Comparison of ENCODE assay signal across 31 mouse cellular contexts in the genomic region with DNA sequence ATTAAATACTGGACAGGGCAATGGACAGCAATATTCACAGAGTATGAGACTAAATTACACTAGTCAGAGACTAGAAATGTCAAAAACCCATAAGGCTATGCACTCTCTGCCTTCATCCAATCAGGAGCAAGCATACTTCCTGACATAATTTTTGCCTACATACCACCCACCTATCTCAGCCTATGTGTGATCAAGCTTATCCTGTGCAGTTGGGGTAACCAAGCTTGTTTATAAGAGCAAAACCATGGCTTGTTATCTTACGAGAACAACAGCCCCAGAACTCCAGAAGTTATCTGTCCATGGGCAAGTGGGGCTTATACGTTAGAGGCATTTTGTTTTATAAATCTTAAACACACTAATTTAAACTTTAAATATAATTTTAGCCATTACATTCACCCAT. TPM values are rescaled to one million over a fixed set of nuclear protein-coding genes. Genes with fewer than 3 reads are reported as not detected.
DNase-seq lines count a peak whose midpoint lies in the region; ATAC-seq lines count a peak whose summit lies in the region.
"Had no signal": no experiment of that assay in that cellular context is flagged by ENCODE, and none has a peak within 500 bp of the region (broad histone marks: within the 10 kb centered on the region; RNA-seq: fewer than 3 reads in every experiment).

No protein-coding gene starts in this region.

- WGBS in liver, embryonic 12.5 days (ENCODE audit: insufficient replicate concordance), result 30% methylated on average over 2 of the region's 2 CpGs
- WGBS in liver, embryonic 15.5 days (ENCODE audit: insufficient replicate concordance), result 19% methylated on average over 2 of the region's 2 CpGs
- WGBS in intestine, embryonic 16.5 days, result 81% methylated on average over 2 of the region's 2 CpGs

- intact Hi-C loops in heart, postnatal 10 days (cut with DNase I), result no loop called here

- no peaks in the 10 kb centered on the region for H3K4me1 ChIP-seq in liver, embryonic 12.5 days
- no peaks in the 10 kb centered on the region for H3K4me1 ChIP-seq in liver, embryonic 15.5 days (replicated peaks)
- no peaks in the 10 kb centered on the region for H3K4me1 ChIP-seq in intestine, embryonic 16.5 days (ENCODE audit: control insufficient read depth, insufficient read depth, low read length)
- H3K4me1 ChIP-seq: forebrain, embryonic 13.5 days had no signal

- peaks cover 17% of the 10 kb centered on the region for H3K27me3 ChIP-seq in liver, embryonic 12.5 days (replicated peaks)
- 0 out of 2 replicates have a peak, but pooled peaks cover 1% of the 10 kb centered on the region for H3K27me3 ChIP-seq in liver, embryonic 15.5 days
- H3K27me3 ChIP-seq in intestine, embryonic 16.5 days (replicated peaks; ENCODE audit: control insufficient read depth, insufficient read depth, low read length), result no peaks in the 10 kb centered on the region

- H3K9ac ChIP-seq in liver, embryonic 12.5 days, result no peak overlapping the region
- H3K9ac ChIP-seq in liver, embryonic 15.5 days, result no peak overlapping the region
- no peak overlapping the region for H3K9ac ChIP-seq in intestine, embryonic 16.5 days (ENCODE audit: low read depth, low read length)
- H3K9ac ChIP-seq: forebrain, embryonic 13.5 days; hindbrain, embryonic 14.5 days had no signal

- ATAC-seq in liver, embryonic 12.5 days, result peak; percentile 63; the same call in 1 of the 2 replicates
- peak; percentile 42; the same call in 1 of the 2 replicates for ATAC-seq in liver, embryonic 15.5 days (ENCODE audit: insufficient read depth)
- peak; percentile 95 for ATAC-seq in megakaryocyte progenitor cell, adult 5-6 weeks (replicated peaks; ENCODE audit: poor library complexity)
- no peak for ATAC-seq in intestine, embryonic 16.5 days
- ATAC-seq: forebrain, embryonic 13.5 days; forebrain, embryonic 16.5 days; hindbrain, postnatal 0 days had no signal

- no peaks in the 10 kb centered on the region for H3K36me3 ChIP-seq in liver, embryonic 12.5 days
- H3K36me3 ChIP-seq in liver, embryonic 15.5 days (replicated peaks), result no peaks in the 10 kb centered on the region
- H3K36me3 ChIP-seq in intestine, embryonic 16.5 days (ENCODE audit: control insufficient read depth, insufficient read depth, low read length), result no peaks in the 10 kb centered on the region
- H3K36me3 ChIP-seq: forebrain, embryonic 10.5 days had no signal

- peak; percentile 35 for DNase-seq in heart, adult 11 months
- no peak for DNase-seq in heart, postnatal 10 days
- DNase-seq in thymus, postnatal 0 days (ENCODE audit: low spot score), result no peak
- no peak for DNase-seq in thymus, postnatal 36 days
- DNase-seq: adrenal gland, postnatal 10 days; adrenal gland, postnatal 36 days; cerebellum, adult 11 months; cerebellum, adult 8-10 months; cerebellum, postnatal 10 days; cerebellum, postnatal 36 days; gastrocnemius, postnatal 10 days; gastrocnemius, postnatal 36 days; heart, postnatal 36 days had no signal

- no peaks in the 10 kb centered on the region for H3K9me3 ChIP-seq in liver, embryonic 12.5 days (replicated peaks)
- no peaks in the 10 kb centered on the region for H3K9me3 ChIP-seq in liver, embryonic 15.5 days (replicated peaks)
- no peaks in the 10 kb centered on the region for H3K9me3 ChIP-seq in intestine, embryonic 16.5 days (ENCODE audit: control insufficient read depth, low read length)
- H3K9me3 ChIP-seq: forebrain, embryonic 10.5 days; forebrain, embryonic 13.5 days had no signal

- H3K4me3 ChIP-seq in liver, embryonic 12.5 days, result no peak overlapping the region
- no peak overlapping the region for H3K4me3 ChIP-seq in liver, embryonic 15.5 days (replicated peaks)
- H3K4me3 ChIP-seq in intestine, embryonic 16.5 days (ENCODE audit: low read length), result no peak overlapping the region
- H3K4me3 ChIP-seq: forebrain, embryonic 10.5 days; forebrain, embryonic 13.5 days had no signal

- no peak overlapping the region for H3K4me2 ChIP-seq in liver, embryonic 12.5 days
- no peak overlapping the region for H3K4me2 ChIP-seq in liver, embryonic 15.5 days
- H3K4me2 ChIP-seq in intestine, embryonic 16.5 days (ENCODE audit: low read depth, low read length), result no peak overlapping the region
- H3K4me2 ChIP-seq: forebrain, embryonic 13.5 days; heart, embryonic 11.5 days; hindbrain, embryonic 14.5 days had no signal

- no peak overlapping the region for H3K27ac ChIP-seq in liver, embryonic 12.5 days
- H3K27ac ChIP-seq in liver, embryonic 15.5 days (replicated peaks), result no peak overlapping the region
- H3K27ac ChIP-seq in intestine, embryonic 16.5 days (ENCODE audit: low read length), result no peak overlapping the region
- H3K27ac ChIP-seq: forebrain, embryonic 10.5 days; forebrain, embryonic 13.5 days; hindbrain, embryonic 14.5 days; hindbrain, postnatal 0 days had no signal

RNA-seq across cellular contexts. Expression of gene AI854703, which starts 8.5 kb away (rescaled TPM):
- total RNA-seq in heart, postnatal 10 days (2021), result under 1 TPM; 0.50 to 0.89 TPM
- 0.30 and 0.50 TPM in 2 replicates for polyA plus RNA-seq in liver, embryonic 12.5 days (2016; fragmentation: Nextera tagmentation; extraction: Ambion mirVana)
- 0.18 and 0.24 TPM in 2 replicates for polyA plus RNA-seq in liver, embryonic 15.5 days (2015; fragmentation: Nextera tagmentation; extraction: Ambion mirVana)
- 0.07 and 0.64 TPM in 2 replicates for total RNA-seq in megakaryocyte progenitor cell, adult 5-6 weeks (2015)
- 0.08 and 0.61 TPM in 2 replicates for total RNA-seq in megakaryocyte progenitor cell, adult 5-6 weeks (2017)
- 2.0 and 2.3 TPM in 2 replicates for polyA plus RNA-seq in thymus, postnatal 0 days (2015; fragmentation: Nextera tagmentation; extraction: Ambion mirVana)
- 0.95 and 1.1 TPM in 2 replicates for polyA plus RNA-seq in intestine, embryonic 16.5 days (2015; fragmentation: Nextera tagmentation; extraction: Ambion mirVana)

RNA-seq across cellular contexts. Expression of gene Gimap8, which starts 11.9 kb away (rescaled TPM):
- total RNA-seq in heart, postnatal 10 days (2021), result 10 to 100 TPM; 11.0 to 14.0 TPM
- 0.93 and 1.0 TPM in 2 replicates for polyA plus RNA-seq in liver, embryonic 12.5 days (2016; fragmentation: Nextera tagmentation; extraction: Ambion mirVana)
- 0.81 and 0.92 TPM in 2 replicates for polyA plus RNA-seq in liver, embryonic 15.5 days (2015; fragmentation: Nextera tagmentation; extraction: Ambion mirVana)
- 0.27 and 1.1 TPM in 2 replicates for total RNA-seq in megakaryocyte progenitor cell, adult 5-6 weeks (2015)
- 0.50 and 2.0 TPM in 2 replicates for total RNA-seq in megakaryocyte progenitor cell, adult 5-6 weeks (2017)
- 11.8 and 12.8 TPM in 2 replicates for polyA plus RNA-seq in thymus, postnatal 0 days (2015; fragmentation: Nextera tagmentation; extraction: Ambion mirVana)
- 1.7 TPM in 2 replicates for polyA plus RNA-seq in intestine, embryonic 16.5 days (2015; fragmentation: Nextera tagmentation; extraction: Ambion mirVana)

RNA-seq across cellular contexts. Expression of gene Zfp775, which starts 33.2 kb away (rescaled TPM):
- total RNA-seq in heart, postnatal 10 days (2021), result 1 to 10 TPM; 5.8 to 5.9 TPM
- polyA plus RNA-seq in liver, embryonic 12.5 days (2016; fragmentation: Nextera tagmentation; extraction: Ambion mirVana), result 2.0 and 2.2 TPM in 2 replicates
- polyA plus RNA-seq in liver, embryonic 15.5 days (2015; fragmentation: Nextera tagmentation; extraction: Ambion mirVana), result 1.7 and 1.9 TPM in 2 replicates
- 0.78 and 0.96 TPM in 2 replicates for total RNA-seq in megakaryocyte progenitor cell, adult 5-6 weeks (2015)
- total RNA-seq in megakaryocyte progenitor cell, adult 5-6 weeks (2017), result 1.00 and 2.0 TPM in 2 replicates
- polyA plus RNA-seq in thymus, postnatal 0 days (2015; fragmentation: Nextera tagmentation; extraction: Ambion mirVana), result 6.8 and 6.9 TPM in 2 replicates
- 5.2 and 6.1 TPM in 2 replicates for polyA plus RNA-seq in intestine, embryonic 16.5 days (2015; fragmentation: Nextera tagmentation; extraction: Ambion mirVana)

RNA-seq across cellular contexts. Expression of gene Gimap9, which starts 40.8 kb away (rescaled TPM):
- 1 to 10 TPM; 6.0 to 7.5 TPM for total RNA-seq in heart, postnatal 10 days (2021)
- polyA plus RNA-seq in liver, embryonic 12.5 days (2016; fragmentation: Nextera tagmentation; extraction: Ambion mirVana), result 11.4 and 12.9 TPM in 2 replicates
- polyA plus RNA-seq in liver, embryonic 15.5 days (2015; fragmentation: Nextera tagmentation; extraction: Ambion mirVana), result 7.5 and 9.5 TPM in 2 replicates
- total RNA-seq in megakaryocyte progenitor cell, adult 5-6 weeks (2015), result 10.7 and 14.5 TPM in 2 replicates
- 17.2 and 29.9 TPM in 2 replicates for total RNA-seq in megakaryocyte progenitor cell, adult 5-6 weeks (2017)
- 164 and 172 TPM in 2 replicates for polyA plus RNA-seq in thymus, postnatal 0 days (2015; fragmentation: Nextera tagmentation; extraction: Ambion mirVana)
- 15.9 and 16.5 TPM in 2 replicates for polyA plus RNA-seq in intestine, embryonic 16.5 days (2015; fragmentation: Nextera tagmentation; extraction: Ambion mirVana)

RNA-seq across cellular contexts. Expression of gene Gm44965, which starts 41.4 kb away (rescaled TPM):
- total RNA-seq in heart, postnatal 10 days (2021), result 1 to 10 TPM in 1 of 2 experiments, not detected in 1; 5.4 TPM
- not detected in 2 replicates for polyA plus RNA-seq in liver, embryonic 12.5 days (2016; fragmentation: Nextera tagmentation; extraction: Ambion mirVana)
- polyA plus RNA-seq in liver, embryonic 15.5 days (2015; fragmentation: Nextera tagmentation; extraction: Ambion mirVana), result not detected in 2 replicates
- total RNA-seq in megakaryocyte progenitor cell, adult 5-6 weeks (2015), result not detected in 2 replicates
- not detected in 2 replicates for total RNA-seq in megakaryocyte progenitor cell, adult 5-6 weeks (2017)
- not detected in 2 replicates for polyA plus RNA-seq in thymus, postnatal 0 days (2015; fragmentation: Nextera tagmentation; extraction: Ambion mirVana)
- not detected in 2 replicates for polyA plus RNA-seq in intestine, embryonic 16.5 days (2015; fragmentation: Nextera tagmentation; extraction: Ambion mirVana)
- total RNA-seq: adrenal gland, adult 18-20 months; adrenal gland, postnatal 36 days; ES-E14; gastrocnemius, adult 18-20 months; granulocyte monocyte progenitor cell, adult 5-6 weeks; hindbrain, postnatal 0 days had no signal
- polyA plus RNA-seq: embryonic facial prominence, embryonic 11.5 days; embryonic facial prominence, embryonic 14.5 days; forebrain, embryonic 13.5 days; forebrain, embryonic 16.5 days; heart, embryonic 11.5 days; heart, postnatal 0 days; hindbrain, embryonic 11.5 days had no signal
